Mouse (Mus musculus): ENCODE measurements at regions not wholly inside any gene's neighbourhood (a gene's known extent, or its start where the extent isn't known, plus 50 kb on each side); places are given as distances from the start of the nearest gene placed in this dataset.

DNA sequence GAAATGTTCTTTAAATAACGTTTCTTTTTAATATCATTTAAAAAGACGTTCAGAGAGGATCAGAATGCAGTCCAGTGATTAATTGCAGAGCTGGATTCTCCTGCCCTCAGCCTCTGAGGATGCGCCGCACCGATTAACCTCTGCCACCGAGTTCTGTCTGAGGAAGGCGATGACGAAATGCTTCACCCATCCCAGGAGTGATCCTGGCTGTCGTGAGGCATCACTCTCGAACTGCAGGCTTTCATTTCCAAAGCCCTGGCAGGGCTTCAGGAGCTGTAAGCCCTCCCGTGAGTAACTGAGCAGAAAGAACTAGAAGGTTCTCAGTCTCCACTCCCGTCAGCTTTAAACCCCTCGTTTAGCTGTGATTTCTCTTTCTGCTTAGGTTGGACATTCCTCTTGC is 157.0 kb upstream of the Pgrmc2 start:
- H3K36me3 ChIP-seq: no peaks in the 10 kb centered on the region
- H3K4me1 ChIP-seq: peaks cover 2% of the 10 kb centered on the region; the same call in 1 of the 2 replicates
- H3K9me3 ChIP-seq (replicated peaks): no peaks in the 10 kb centered on the region
- DNase-seq (ENCODE audit: low spot score): no peak
- H3K27me3 ChIP-seq (ENCODE audit: low read depth, poor library complexity, severe bottlenecking): no peaks in the 10 kb centered on the region
- no peak overlapping the region for H3K27ac ChIP-seq (replicated peaks)
- no peak overlapping the region for H3K4me3 ChIP-seq
- WGBS: 81% methylated on average over 13 of the region's 13 CpGs

DNA sequence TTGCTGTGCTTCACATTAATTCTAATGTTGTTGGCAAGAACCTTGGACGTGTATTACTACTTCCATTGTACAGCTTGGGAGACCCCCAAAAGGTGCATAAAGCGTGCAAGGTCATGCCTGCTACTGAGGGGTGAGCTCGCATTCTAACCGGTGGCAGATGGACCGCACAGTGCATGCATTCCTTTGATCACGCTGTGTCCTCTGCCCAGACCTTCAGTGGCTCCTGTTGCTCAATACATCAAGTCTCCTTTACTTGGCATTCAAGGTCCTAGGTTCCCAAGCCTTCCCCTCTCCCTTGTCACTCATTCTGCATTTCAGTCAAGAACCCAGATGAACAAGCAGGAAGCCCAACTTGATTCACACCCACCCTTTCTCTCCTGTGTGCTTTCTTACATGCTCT is 156.4 kb upstream of the Pgrmc2 start:
- no peaks in the 10 kb centered on the region for H3K27me3 ChIP-seq (ENCODE audit: low read depth, poor library complexity, severe bottlenecking)
- WGBS: 88% methylated on average over 6 of the region's 6 CpGs
- peaks cover 4% of the 10 kb centered on the region; the same call in 1 of the 2 replicates for H3K4me1 ChIP-seq
- no peaks in the 10 kb centered on the region for H3K9me3 ChIP-seq (replicated peaks)
- no peak for DNase-seq (ENCODE audit: low spot score)
- H3K27ac ChIP-seq (replicated peaks): no peak overlapping the region
- no peak overlapping the region for H3K4me3 ChIP-seq
- no peaks in the 10 kb centered on the region for H3K36me3 ChIP-seq

DNA sequence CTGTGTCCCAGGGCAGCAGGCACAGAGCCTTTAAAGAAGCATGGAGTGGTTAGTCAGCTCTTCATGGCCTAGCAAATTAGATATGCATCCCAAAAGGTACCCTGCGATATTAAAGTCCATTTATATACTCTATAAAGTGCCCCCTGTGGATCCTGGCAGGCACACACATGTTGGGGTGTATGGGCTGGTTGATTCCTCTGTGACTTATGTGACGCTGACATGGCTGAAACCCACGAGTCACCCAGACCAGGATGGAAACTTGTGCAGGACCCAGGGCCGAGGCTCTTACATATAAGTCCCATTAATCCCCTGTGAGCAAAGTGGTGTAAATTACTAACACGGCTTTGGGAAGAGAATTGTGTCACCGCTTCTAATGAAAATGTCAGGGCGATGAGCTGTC is 155.2 kb upstream of the Pgrmc2 start:
- WGBS: 87% methylated on average over 7 of the region's 7 CpGs
- no peak overlapping the region for H3K4me3 ChIP-seq
- no peaks in the 10 kb centered on the region for H3K9me3 ChIP-seq (replicated peaks)
- no peak for DNase-seq (ENCODE audit: low spot score)
- H3K27me3 ChIP-seq (ENCODE audit: low read depth, poor library complexity, severe bottlenecking): no peaks in the 10 kb centered on the region
- H3K27ac ChIP-seq (replicated peaks): no peak overlapping the region
- H3K36me3 ChIP-seq: no peaks in the 10 kb centered on the region
- peaks cover 6% of the 10 kb centered on the region; the same call in 1 of the 2 replicates for H3K4me1 ChIP-seq

DNA sequence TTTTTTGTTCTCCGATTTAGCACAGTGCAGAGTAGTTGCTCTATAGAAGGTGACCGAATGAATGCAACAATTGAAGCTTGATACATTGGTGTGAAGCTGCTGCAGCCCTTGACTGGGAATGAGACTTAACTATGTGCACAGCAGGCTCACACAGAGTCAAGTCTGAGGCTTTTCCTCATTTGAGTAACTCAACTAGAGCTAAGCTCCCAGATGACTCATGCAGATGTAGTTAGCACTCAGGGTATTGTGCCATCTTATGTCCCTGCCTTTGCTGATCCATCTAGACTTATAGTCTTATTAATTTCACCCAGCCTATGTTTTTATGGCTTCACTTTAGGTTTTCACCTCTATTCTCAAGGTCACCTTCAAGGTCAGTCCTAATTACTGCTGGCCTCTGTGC is 152.8 kb upstream of the Pgrmc2 start:
- no peak overlapping the region for H3K27ac ChIP-seq (replicated peaks)
- 94% methylated on average over 2 of the region's 2 CpGs for WGBS
- no peaks in the 10 kb centered on the region for H3K27me3 ChIP-seq (ENCODE audit: low read depth, poor library complexity, severe bottlenecking)
- DNase-seq (ENCODE audit: low spot score): no peak
- H3K4me3 ChIP-seq: no peak overlapping the region
- no peaks in the 10 kb centered on the region for H3K36me3 ChIP-seq
- peaks cover 6% of the 10 kb centered on the region; the same call in 1 of the 2 replicates for H3K4me1 ChIP-seq
- no peaks in the 10 kb centered on the region for H3K9me3 ChIP-seq (replicated peaks)

DNA sequence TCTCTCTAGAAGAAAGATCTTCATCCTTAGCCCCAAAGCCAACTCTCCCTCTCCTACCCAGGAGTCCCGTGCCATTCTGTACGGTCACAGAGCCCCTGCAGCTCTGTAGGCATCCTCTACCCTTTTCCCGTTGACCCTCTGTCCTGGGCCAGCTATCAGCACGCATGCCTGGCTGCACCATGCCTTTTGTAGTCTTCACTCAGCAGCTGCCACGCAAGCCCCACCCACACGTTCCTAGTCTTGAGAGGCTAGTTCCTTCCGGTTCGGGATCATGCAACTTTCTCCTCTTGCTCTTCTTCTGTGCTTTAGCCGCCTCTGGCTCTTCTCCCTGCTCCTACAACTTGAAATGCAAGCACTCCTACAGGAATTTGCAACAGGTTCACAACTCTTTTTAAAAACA is 152.1 kb upstream of the Pgrmc2 start:
- WGBS: 65% methylated on average over 9 of the region's 9 CpGs
- no peak overlapping the region for H3K27ac ChIP-seq (replicated peaks)
- no peaks in the 10 kb centered on the region for H3K27me3 ChIP-seq (ENCODE audit: low read depth, poor library complexity, severe bottlenecking)
- H3K4me3 ChIP-seq: no peak overlapping the region
- H3K4me1 ChIP-seq: peaks cover 6% of the 10 kb centered on the region; the same call in 1 of the 2 replicates
- no peaks in the 10 kb centered on the region for H3K36me3 ChIP-seq
- DNase-seq (ENCODE audit: low spot score): no peak
- no peaks in the 10 kb centered on the region for H3K9me3 ChIP-seq (replicated peaks)

DNA sequence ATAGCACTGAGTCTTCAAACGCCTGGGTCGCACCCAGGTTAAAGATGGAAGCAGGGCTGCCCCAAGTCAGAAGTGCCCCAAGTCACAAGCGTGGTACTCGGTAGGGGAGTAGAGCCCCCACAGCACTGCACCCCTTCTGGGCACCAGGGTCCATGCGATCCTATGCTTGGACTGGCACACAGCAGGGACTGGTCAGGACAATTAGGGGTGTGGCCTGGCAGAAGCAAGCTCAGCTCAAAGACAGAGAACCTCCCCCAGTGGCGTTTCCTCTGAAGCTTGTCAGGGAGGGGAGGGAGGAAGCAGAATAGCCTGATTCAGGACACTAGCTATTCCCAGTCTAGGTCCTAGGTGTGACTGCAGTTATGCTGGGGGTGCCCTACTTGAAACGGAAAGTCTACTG is 151.3 kb upstream of the Pgrmc2 start:
- 75% methylated on average over 7 of the region's 7 CpGs for WGBS
- H3K4me3 ChIP-seq: no peak overlapping the region
- DNase-seq (ENCODE audit: low spot score): no peak
- H3K27ac ChIP-seq (replicated peaks): no peak overlapping the region
- H3K36me3 ChIP-seq: no peaks in the 10 kb centered on the region
- peaks cover 6% of the 10 kb centered on the region; the same call in 1 of the 2 replicates for H3K4me1 ChIP-seq
- no peaks in the 10 kb centered on the region for H3K27me3 ChIP-seq (ENCODE audit: low read depth, poor library complexity, severe bottlenecking)
- H3K9me3 ChIP-seq (replicated peaks): no peaks in the 10 kb centered on the region

DNA sequence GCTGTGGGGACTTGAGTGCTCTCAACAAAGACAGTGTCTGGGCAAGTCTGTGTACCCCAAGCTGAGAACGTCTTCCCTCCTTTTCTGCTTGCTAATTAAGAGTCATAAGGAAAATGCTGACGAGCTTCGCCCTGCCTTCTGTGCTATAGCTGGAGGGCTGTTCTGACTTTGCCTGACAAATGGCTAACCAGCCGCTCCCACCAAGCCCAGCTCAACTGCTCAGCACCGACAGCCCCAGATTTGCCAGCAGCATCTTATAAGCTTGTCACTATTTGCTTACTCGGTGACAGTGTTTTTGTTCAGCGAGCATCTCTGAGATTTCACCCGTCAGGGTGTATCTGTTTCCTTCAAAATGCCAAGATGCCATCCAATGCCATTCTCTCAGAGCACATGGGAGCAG is 150.6 kb upstream of the Pgrmc2 start:
- 94% methylated on average over 8 of the region's 8 CpGs for WGBS
- DNase-seq (ENCODE audit: low spot score): no peak
- H3K9me3 ChIP-seq (replicated peaks): no peaks in the 10 kb centered on the region
- peaks cover 6% of the 10 kb centered on the region; the same call in 1 of the 2 replicates for H3K4me1 ChIP-seq
- no peaks in the 10 kb centered on the region for H3K36me3 ChIP-seq
- no peaks in the 10 kb centered on the region for H3K27me3 ChIP-seq (ENCODE audit: low read depth, poor library complexity, severe bottlenecking)
- no peak overlapping the region for H3K4me3 ChIP-seq
- no peak overlapping the region for H3K27ac ChIP-seq (replicated peaks)

DNA sequence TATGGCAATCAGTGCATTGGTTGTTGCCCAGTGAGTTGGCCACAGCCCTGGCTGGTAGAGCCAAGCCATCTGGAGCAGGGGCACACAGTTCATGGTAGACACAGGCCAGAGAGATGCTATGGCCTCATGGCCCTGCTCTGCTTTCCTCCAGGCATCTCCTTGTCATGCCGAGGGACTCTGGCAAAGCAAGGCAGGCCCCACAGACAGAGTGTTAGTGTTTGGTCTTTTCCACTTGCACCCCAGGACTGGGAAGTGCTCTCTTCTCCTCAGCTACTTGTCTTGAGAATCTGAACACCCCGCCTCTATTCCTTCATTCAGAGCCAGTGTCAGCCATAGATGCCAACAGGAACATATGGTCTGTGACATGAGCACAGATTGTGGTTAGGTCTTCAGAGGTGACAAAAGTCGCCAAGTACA is 148.1 kb upstream of the Pgrmc2 start:
- H3K4me1 ChIP-seq: peaks cover 10% of the 10 kb centered on the region
- no peaks in the 10 kb centered on the region for H3K27me3 ChIP-seq (ENCODE audit: low read depth, poor library complexity, severe bottlenecking)
- H3K4me3 ChIP-seq: no peak overlapping the region
- DNase-seq (ENCODE audit: low spot score): no peak
- WGBS: 86% methylated on average over 3 of the region's 3 CpGs
- H3K9me3 ChIP-seq (replicated peaks): no peaks in the 10 kb centered on the region
- no peak overlapping the region for H3K27ac ChIP-seq (replicated peaks)
- H3K36me3 ChIP-seq: no peaks in the 10 kb centered on the region

DNA sequence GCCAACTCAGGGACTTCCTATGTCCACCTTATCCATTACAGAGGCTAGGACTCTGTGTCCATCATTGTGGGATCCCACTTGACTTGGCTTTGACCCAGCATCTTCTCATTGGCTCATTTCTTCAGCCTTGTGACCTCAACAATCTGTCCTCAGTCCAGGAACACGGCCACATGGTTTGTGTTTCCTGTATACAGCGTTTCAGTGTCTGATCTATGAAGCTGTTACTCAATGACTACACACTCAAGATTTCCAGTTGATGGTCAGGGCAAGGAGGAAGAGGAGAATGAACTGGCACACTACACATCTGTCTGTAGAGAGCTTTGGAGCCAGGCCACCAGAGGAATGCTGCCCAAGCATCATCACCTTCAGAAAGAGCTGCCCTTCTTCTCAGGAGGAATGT is 146.6 kb upstream of the Pgrmc2 start:
- no peaks in the 10 kb centered on the region for H3K27me3 ChIP-seq (ENCODE audit: low read depth, poor library complexity, severe bottlenecking)
- no peak overlapping the region for H3K27ac ChIP-seq (replicated peaks)
- peaks cover 8% of the 10 kb centered on the region; the same call in 1 of the 2 replicates for H3K4me1 ChIP-seq
- WGBS: 88% methylated on average over 2 of the region's 2 CpGs
- H3K4me3 ChIP-seq: no peak overlapping the region
- no peak for DNase-seq (ENCODE audit: low spot score)
- no peaks in the 10 kb centered on the region for H3K36me3 ChIP-seq
- H3K9me3 ChIP-seq (replicated peaks): no peaks in the 10 kb centered on the region

DNA sequence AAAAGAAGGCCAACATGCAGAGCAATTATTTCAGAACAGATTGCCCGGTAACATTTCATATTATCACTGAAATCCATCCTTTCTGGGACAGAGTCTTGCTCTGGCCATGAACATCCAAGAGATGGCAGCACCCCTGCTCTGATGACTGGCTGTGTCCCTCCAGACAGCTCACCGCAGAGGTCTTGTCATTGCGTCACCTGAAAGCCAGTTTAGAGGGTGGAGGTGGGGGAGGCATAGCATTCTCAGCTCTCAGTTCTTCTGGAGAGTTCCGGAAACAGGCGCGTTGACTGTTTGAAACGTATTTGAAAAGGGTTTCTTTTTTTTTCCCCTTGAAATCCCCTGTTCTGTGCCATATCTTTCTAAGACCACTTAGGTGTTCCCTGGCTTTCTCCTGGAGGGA is 145.7 kb upstream of the Pgrmc2 start:
- DNase-seq (ENCODE audit: low spot score): peak; percentile 17

DNA sequence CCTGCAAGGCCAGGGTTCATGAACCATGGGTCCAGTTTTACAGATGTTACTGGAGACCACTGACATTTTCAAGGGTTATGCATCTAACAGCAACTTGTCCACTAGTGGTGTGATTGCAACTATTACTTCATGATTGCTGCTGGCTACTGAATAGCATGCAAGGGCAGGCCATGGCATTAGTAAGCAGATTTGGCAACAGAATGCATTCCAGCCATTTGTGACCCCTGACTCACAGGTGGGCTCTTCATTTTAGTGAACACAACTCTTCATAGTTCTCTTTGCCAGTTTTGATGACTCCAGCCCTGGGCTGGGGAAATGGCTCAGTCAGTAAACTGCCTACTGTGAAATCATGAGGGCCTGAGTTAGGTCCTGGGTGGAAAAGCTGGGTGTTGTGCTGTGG is 137.9 kb upstream of the Pgrmc2 start:
- no peak for DNase-seq (ENCODE audit: low spot score)
- no peaks in the 10 kb centered on the region for H3K4me1 ChIP-seq
- no peaks in the 10 kb centered on the region for H3K36me3 ChIP-seq
- H3K27ac ChIP-seq (replicated peaks): no peak overlapping the region
- H3K27me3 ChIP-seq (ENCODE audit: low read depth, poor library complexity, severe bottlenecking): no peaks in the 10 kb centered on the region
- H3K9me3 ChIP-seq (replicated peaks): no peaks in the 10 kb centered on the region
- H3K4me3 ChIP-seq: no peak overlapping the region

More for the DNA sequence above, 145.7 kb upstream of the Pgrmc2 start:
- WGBS: 46% methylated on average over 7 of the region's 7 CpGs
- Histone ChIP-seq H3K27me3 (ENCODE audit: low read depth, poor library complexity, severe bottlenecking) (no peaks in the 10 kb centered on the region), H3K4me3 (no peak overlapping the region), H3K9me3 (replicated peaks) (no peaks in the 10 kb centered on the region), H3K36me3 (no peaks in the 10 kb centered on the region), H3K27ac (replicated peaks) (no peak overlapping the region), H3K4me1 (peaks cover 4% of the 10 kb centered on the region; the same call in 1 of the 2 replicates)

DNA sequence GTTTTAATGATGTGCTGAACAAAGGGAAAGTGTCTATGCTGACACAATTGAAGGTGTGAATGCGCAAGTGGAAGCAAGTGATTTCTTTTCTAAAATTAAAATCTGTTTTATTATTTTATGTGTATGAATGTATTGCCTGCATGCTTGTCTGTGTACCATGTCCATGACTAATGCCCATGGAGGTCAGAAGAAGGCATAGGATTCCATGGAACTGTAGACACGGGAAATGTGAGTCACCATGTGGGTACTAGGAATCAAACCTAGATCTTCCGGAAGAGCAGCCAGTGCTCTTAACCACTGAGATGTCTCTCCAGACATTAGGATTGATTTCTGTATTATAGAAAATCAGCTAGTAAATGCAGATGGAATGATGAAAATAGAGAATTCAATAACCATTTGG is 134.9 kb upstream of the Pgrmc2 start:
- Histone ChIP-seq H3K36me3 (no peaks in the 10 kb centered on the region), H3K27me3 (ENCODE audit: low read depth, poor library complexity, severe bottlenecking) (no peaks in the 10 kb centered on the region), H3K9me3 (replicated peaks) (no peaks in the 10 kb centered on the region), H3K4me1 (no peaks in the 10 kb centered on the region), H3K27ac (replicated peaks) (no peak overlapping the region), H3K4me3 (no peak overlapping the region)
- no peak for DNase-seq (ENCODE audit: low spot score)
- WGBS: 91% methylated on average over 3 of the region's 3 CpGs

DNA sequence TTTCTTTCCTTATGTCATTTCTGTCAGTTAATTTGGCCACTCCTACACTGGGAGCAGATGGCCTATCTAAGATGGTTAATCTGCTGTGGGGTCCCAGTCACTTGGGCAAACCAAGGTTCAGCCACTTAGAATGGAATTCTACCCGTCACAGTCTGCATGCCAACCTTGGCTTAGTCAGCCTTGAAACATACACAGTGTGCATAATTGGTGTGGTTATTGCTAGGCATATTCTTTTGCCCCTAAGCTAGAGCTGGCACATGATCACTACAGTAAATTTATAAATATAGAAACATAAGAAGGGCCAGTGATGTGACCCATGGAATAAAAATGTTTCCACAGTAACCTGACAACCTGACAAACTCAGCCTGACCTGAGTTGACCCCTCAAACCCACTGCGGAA is 130.7 kb upstream of the Pgrmc2 start:
- Histone ChIP-seq H3K27ac (replicated peaks) (no peak overlapping the region), H3K36me3 (no peaks in the 10 kb centered on the region), H3K27me3 (ENCODE audit: low read depth, poor library complexity, severe bottlenecking) (no peaks in the 10 kb centered on the region), H3K4me3 (no peak overlapping the region), H3K9me3 (replicated peaks) (no peaks in the 10 kb centered on the region), H3K4me1 (no peaks in the 10 kb centered on the region)
- DNase-seq (ENCODE audit: low spot score): no peak
- 81% methylated on average over 2 of the region's 2 CpGs for WGBS

DNA sequence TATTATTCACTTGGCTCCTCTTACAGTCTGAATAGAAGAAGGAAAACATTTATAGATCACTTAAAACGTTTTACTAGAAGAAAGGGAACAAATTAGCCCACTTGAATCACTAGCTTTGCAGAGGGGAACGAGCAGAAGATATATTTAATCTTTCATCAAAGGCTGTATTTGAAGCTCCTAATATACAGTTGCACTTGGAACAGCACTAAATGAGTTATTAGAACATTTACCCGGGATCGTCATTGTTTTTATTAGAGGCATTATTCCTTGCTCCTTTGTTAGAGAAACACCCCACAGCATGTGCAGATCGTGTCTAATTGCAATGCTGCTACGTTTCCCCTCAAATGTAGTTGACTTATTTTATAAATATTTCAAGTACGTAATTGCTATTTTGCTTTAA is 127.5 kb upstream of the Pgrmc2 start:
- Histone ChIP-seq H3K4me3 (no peak overlapping the region), H3K27ac (replicated peaks) (no peak overlapping the region), H3K27me3 (ENCODE audit: low read depth, poor library complexity, severe bottlenecking) (no peaks in the 10 kb centered on the region), H3K4me1 (no peaks in the 10 kb centered on the region), H3K9me3 (replicated peaks) (no peaks in the 10 kb centered on the region), H3K36me3 (no peaks in the 10 kb centered on the region)
- 83% methylated on average over 7 of the region's 7 CpGs for WGBS
- no peak for DNase-seq (ENCODE audit: low spot score)
